Mouse (Mus musculus) kidney, adult 2 months (tissue): Measurements from ENCODE around the gene Tbc1d9b. TPM values are rescaled to one million over a fixed set of nuclear protein-coding genes. Genes with fewer than 3 reads are reported as not detected.

Experiments
- DNase-seq: peaks from one replicate; pipeline ENCODE4 v3.0.0; 2021
- H3K27ac ChIP-seq: fragments of 200-500 bp; 2 replicates; pipeline ENCODE4 v1.5.1; 2012; ENCODE audit warnings: low read depth, low read length, control low read depth, inconsistent platforms; ENCODE audit not compliant: insufficient read depth
- H3K27me3 ChIP-seq: fragments of 200-500 bp; replicated peaks from 2 replicates; pipeline ENCODE4 v1.6.1; 2012; ENCODE audit warnings: mild to moderate bottlenecking, moderate library complexity, low read length, inconsistent platforms; ENCODE audit not compliant: control insufficient read depth, insufficient read depth
- H3K36me3 ChIP-seq: fragments of 200-500 bp; 2 replicates; pipeline ENCODE4 v1.6.1; 2012; ENCODE audit warnings: mild to moderate bottlenecking, moderate library complexity, low read length, inconsistent platforms; ENCODE audit not compliant: control insufficient read depth, insufficient read depth
- H3K4me1 ChIP-seq: fragments of 200-500 bp; 2 replicates; pipeline ENCODE4 v1.6.1; 2011; ENCODE audit warnings: low read length; ENCODE audit not compliant: control insufficient read depth, insufficient read depth
- H3K4me3 ChIP-seq: fragments of 200-500 bp; 2 replicates; pipeline ENCODE4 v1.5.1; 2011; ENCODE audit warnings: mild to moderate bottlenecking, low read depth, low read length, control low read depth; ENCODE audit not compliant: insufficient read depth
- CTCF ChIP-seq: fragments of 200-500 bp; conservative IDR thresholded peaks from 2 replicates; pipeline ENCODE4 v1.5.1; 2011; ENCODE audit warnings: low read depth, mild to moderate bottlenecking, control low read depth, low read length, moderate library complexity, mixed read lengths; ENCODE audit not compliant: insufficient read depth, insufficient read length
- POLR2A ChIP-seq: fragments of 200-500 bp; IDR thresholded peaks from one replicate; pipeline ENCODE4 v1.6.1; 2011; ENCODE audit warnings: low read depth, low read length, control low read depth
- WGBS: fragments of 180-500 bp; shearing (Covaris S2); methylation state at CpG from one replicate; pipeline ENCODE4 v1.1.7; 2018; 5-methylcytosine and 5-hydroxymethylcytosine counted together
- polyA plus RNA-seq: library from polyadenylated mRNA; depleted of rRNA; stranded (reverse); fragments of >200 nt; gene quantifications from 2 replicates; pipeline ENCODE4 v1.2.3, GENCODE M21; 2012; rRNA removed

Tbc1d9b gene
- polyA plus RNA-seq, 1 experiment, result 52.2 TPM

- no peak for DNase-seq
- WGBS, result 59% methylated on average over 9 of the region's 9 CpGs
- Histone ChIP-seq H3K4me1 (peaks cover 24% of the 10 kb centered on the region), H3K4me3 (no peak overlapping the region), H3K27ac (no peak overlapping the region), H3K27me3 (no peaks in the 10 kb centered on the region), H3K36me3 (no peaks in the 10 kb centered on the region)
- TF ChIP-seq POLR2A (no peak), CTCF (no peak)
Observed at GRCm38 (mm10) chr11:50215633-50216032, 84.4 kb downstream of the Tbc1d9b start.

DNA sequence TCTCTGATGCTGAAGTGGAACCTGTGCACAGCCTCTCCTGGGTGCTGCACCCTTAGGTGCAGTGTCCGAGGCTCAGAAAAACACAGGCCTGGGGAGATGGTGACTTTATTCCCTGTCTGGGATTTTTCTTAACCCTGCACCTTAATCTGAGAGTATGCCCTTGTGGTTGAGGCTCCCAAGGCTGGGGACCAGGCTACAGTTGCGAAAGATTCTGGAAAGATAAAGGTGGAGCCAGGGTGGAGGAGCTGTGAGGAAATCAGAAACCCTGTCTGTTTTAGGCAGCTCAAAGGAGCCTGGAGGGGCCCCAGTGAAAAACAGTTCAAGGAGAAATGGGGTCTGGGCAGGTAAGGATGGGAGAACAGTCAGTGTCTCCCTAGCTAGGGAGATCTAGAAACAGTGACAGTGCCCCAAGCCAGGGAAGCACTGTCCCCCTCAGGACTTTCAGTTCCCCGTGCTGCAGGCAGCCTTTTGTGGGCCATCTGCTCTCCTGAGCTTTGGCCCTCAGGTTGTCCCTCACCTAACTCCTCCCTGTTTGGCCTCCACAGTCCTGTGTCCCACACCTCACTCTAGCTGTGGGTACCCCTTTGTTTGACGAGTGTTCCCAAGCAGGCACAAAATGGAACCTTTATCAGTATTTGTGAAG lies 85.6 kb downstream of the Tbc1d9b start:
- no peak for DNase-seq

DNA sequence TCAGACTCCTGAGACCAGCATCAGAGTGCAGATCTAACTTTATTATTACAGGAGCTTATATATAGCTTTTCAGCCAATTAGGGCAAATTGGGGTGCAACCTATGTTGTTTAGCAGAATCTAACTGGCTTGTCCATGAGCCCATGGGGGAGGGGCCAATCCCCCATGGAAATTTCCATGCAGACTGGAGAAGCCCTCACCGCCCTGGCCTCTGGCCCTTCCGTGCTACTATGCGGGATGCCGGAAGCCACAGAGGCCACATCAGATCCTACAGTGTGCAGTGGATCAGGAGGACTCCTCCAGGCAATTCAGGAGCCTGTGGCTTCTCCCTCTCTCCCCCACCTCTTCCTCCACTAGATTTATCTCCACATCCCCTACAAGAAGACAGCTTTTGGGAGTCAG lies 86.6 kb downstream of the Tbc1d9b start:
- H3K4me1 ChIP-seq, result peaks cover 8% of the 10 kb centered on the region
- H3K27ac ChIP-seq, result no peak overlapping the region
- H3K36me3 ChIP-seq, result no peaks in the 10 kb centered on the region
- H3K27me3 ChIP-seq, result no peaks in the 10 kb centered on the region
- DNase-seq, result peak; percentile 72
- WGBS, result 23% methylated on average over 4 of the region's 4 CpGs
- TF ChIP-seq CTCF, result no peak
- no peak for TF ChIP-seq POLR2A
- H3K4me3 ChIP-seq, result no peak overlapping the region

More for the DNA sequence above, 85.6 kb downstream of the Tbc1d9b start:
- TF ChIP-seq POLR2A, result no peak
- no peak for TF ChIP-seq CTCF
- Histone ChIP-seq H3K36me3 (no peaks in the 10 kb centered on the region), H3K4me1 (peaks cover 18% of the 10 kb centered on the region), H3K27ac (no peak overlapping the region), H3K4me3 (no peak overlapping the region), H3K27me3 (no peaks in the 10 kb centered on the region)
- 81% methylated on average over 4 of the region's 4 CpGs for WGBS

GRCm38 (mm10) chr11:50219833-50220232 lies 88.6 kb downstream of the Tbc1d9b start:
- DNase-seq, result no peak
- Histone ChIP-seq H3K27me3 (no peaks in the 10 kb centered on the region), H3K27ac (no peak overlapping the region), H3K4me3 (no peak overlapping the region), H3K36me3 (no peaks in the 10 kb centered on the region), H3K4me1 (no peaks in the 10 kb centered on the region; the same call in 1 of the 2 replicates)
- no peak for TF ChIP-seq POLR2A
- no peak for TF ChIP-seq CTCF
- 36% methylated on average over 2 of the region's 2 CpGs for WGBS

Other genes starting within 250 kb of the Tbc1d9b start
- 0.11 and 0.24 TPM in 2 replicates for gene Rasgef1c, start 229.6 kb upstream of the Tbc1d9b start, polyA plus RNA-seq
- 60.1 and 69.5 TPM in 2 replicates for gene Rnf130, start 106.0 kb upstream of the Tbc1d9b start, polyA plus RNA-seq
- 21.0 and 21.1 TPM in 2 replicates for gene Mrnip, start 43.0 kb downstream of the Tbc1d9b start, polyA plus RNA-seq
- gene Sqstm1, start 79.4 kb downstream of the Tbc1d9b start, polyA plus RNA-seq, result 337 and 344 TPM in 2 replicates
- 85.4 and 105 TPM in 2 replicates for gene Mgat4b, start 79.5 kb downstream of the Tbc1d9b start, polyA plus RNA-seq
- 33.8 and 46.3 TPM in 2 replicates for gene Ltc4s, start 107.2 kb downstream of the Tbc1d9b start, polyA plus RNA-seq
- 10.9 and 12.5 TPM in 2 replicates for gene Maml1, start 160.9 kb downstream of the Tbc1d9b start, polyA plus RNA-seq
- 84.1 and 118 TPM in 2 replicates for gene Canx, start 194.3 kb downstream of the Tbc1d9b start, polyA plus RNA-seq
- 1.3 TPM in 2 replicates for gene Cby3, start 223.1 kb downstream of the Tbc1d9b start, polyA plus RNA-seq
- gene Hnrnph1, start 245.6 kb downstream of the Tbc1d9b start, polyA plus RNA-seq, result 40.2 and 65.0 TPM in 2 replicates